Mouse (Mus musculus): ENCODE results near the gene Olfr461.
"Not testable (repeated sequence)": the region's sequence is repeated elsewhere in the genome, so short reads cannot be mapped to it uniquely, and the experiment has no call there.

Olfr461 gene

DNA sequence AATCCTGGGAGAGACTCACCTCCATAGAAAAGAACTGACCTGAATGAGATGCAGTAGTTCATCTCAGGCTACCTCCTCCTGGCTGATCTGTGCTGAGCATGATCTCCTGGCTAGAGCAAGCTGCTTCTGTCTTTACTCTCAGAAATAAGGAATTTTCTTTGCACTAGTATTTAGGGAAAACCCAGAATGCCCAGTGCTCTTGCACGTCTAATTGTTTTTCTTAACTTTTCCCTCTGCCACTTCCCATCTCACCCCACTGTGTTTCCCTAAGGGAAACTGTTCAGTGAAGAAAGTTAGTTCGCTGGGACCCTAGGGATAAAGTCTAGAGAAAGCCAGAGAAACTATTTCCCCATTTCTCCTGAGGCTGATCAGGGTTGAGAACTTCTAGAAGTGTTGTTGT is at the start of gene Olfr461:
TSS of gene Olfr461 (minus strand) at position 101 of the 400 bp plus-strand sequence.
- DNase-seq (ENCODE audit: low spot score in 2 of 2), result no peak

DNA sequence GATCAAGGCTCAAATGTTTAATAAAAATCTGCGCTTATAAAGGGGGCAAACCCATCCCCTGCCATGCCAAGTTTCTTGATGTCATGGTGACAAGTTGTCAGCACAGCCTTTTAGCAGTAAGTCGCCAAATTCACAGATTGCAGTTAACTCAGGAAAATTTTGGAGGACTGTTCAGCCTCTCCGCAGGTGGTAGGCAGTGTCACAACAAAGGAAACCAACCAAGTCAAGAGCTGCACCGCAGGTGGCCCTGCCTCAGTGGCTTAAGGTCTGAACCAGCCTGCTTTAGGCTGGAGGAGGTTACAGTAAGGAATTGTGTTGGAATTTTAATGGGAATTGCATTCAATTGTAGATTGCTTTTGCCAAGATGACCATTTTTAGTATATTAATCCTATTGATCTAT is 43.7 kb upstream of the Olfr461 start:
- DNase-seq (ENCODE audit: low spot score in 2 of 2), result not testable (repeated sequence)

DNA sequence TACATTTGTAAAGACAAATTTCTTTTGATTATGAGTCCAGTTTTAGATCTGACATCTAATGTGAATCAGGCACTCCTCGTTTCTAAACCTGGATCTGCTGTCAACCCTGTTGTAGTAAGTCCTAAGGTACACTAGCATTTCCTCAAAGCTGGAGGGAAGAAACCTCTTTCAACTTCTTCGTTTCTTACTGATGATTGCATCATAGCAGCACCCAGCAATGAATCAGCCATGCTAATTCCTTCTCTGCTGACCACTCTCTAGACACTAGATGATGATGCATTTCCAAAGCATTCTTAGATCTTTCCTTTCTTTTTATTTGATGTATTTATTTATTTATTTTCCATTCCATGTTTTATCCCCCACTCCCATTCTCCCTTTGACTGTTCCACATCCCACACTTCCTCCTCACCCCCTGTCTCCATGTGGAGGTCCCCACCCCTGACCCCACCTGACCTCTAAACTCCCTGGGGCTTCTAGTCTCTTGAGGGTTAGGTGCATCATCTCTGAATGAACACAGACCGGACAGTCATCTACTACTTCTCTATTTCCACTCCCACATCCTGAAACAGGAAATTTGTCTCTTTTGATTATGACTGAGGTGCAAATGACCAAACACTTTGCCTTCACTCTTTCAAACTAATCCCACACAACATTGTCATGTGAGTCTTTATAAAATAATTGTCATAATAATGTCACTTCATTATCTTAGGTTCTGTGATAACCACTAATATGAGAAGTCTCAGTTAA is 40.1 kb upstream of the Olfr461 start:
- no peak for DNase-seq (ENCODE audit: low spot score in 2 of 2)

DNA sequence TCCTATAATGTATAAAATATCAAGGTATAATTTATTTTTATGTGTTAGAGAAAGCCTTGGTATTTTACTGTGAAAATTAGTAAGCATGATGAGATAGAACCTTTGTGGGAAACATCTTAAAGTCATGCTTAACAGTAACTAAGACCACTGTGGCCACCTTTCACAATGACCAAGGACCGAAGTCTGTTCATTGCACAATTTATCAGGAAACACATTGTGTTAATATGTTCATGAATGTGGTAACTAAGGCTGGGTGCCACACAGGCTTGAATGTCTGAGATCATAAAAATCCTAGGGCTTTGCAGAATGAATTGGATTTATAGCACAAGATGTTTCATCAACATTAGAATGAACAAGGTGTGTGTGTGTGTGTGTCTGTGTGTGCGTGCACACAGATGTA is 33.5 kb upstream of the Olfr461 start:
- DNase-seq (ENCODE audit: low spot score in 2 of 2), result no peak

DNA sequence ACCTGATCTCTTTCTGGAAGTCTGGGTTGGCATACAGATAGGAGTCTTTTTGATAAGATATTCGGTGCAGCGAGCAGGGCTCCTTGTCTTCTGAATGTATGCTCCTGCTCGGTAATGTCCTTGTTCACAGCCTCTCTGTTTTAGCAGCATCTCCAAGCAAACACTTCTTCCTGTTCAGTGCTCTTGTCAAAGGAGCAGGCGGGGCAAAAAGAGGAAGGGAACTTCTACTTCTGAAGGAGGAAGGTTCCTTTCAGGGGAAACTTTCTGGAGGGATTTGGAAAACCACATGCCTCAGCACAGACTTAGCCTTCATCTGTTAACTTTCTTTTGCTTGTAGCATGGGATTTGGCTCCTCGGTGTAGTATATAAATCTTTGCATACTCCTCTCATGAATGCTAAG is 30.8 kb upstream of the Olfr461 start, which contains the start of gene Clec5a:
TSS of gene Clec5a (minus strand) at position 177 of the 400 bp plus-strand sequence.
- DNase-seq (ENCODE audit: low spot score in 2 of 2), result no peak

DNA sequence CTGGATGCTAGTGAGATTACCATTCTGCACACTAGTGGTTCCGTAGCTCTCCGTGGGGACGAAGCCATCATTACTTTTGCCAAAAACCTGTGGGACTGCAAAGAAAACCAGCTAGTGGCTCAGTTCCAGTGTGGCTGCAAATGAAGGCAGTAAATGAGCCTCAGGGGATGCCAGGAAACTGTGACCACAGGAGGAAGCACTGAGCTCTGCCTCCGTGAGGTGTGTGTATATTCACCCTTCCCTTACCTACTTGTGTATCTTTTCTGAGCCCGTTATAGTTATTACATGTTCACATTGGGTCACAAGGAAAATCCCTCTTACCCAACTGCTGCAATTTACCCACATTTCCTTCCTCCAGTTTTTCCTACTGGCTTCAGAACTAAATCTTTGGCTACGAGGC is 29.5 kb upstream of the Olfr461 start:
- no peak for DNase-seq (ENCODE audit: low spot score in 2 of 2)

DNA sequence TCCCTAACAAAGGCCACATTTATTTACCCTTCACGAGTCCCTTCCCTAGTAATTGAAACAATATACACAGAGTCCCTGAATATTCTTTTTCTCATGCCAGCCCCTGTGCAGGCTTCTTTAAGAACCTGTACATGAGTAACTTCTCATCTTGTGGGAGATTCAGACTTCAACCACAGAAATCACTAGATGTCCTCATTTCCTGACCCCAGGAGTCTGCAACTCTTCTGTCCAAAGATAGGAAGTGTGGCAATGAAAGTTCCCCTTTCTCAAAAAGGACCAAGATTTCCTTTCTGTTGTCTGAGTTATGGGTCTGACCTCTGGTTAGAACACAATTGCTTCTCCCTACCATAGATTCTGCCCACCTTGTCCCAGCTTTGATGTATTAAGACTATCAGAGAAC is 21.5 kb upstream of the Olfr461 start:
- DNase-seq (ENCODE audit: low spot score in 2 of 2), result no peak

DNA sequence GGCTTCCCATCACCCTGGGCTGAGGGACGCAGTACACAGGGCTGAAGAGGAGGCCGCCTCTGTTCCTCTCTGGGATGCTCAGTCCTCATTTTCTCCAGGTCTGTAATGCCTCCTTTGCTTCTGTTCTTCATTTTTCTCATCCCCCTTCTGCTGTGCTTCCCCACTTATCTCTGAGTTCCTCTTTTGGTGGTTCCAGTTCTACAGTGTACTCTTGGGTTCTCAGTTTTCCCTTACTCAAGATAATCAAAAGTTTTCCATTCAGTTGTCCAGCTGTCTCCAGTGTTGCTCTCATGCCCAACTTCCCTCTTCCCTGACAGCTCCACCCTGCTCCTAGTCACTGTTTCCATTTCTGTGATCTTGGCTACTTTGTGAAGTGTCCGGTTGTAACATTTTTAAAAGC is 18.8 kb upstream of the Olfr461 start:
- DNase-seq (ENCODE audit: low spot score in 2 of 2), result no peak

DNA sequence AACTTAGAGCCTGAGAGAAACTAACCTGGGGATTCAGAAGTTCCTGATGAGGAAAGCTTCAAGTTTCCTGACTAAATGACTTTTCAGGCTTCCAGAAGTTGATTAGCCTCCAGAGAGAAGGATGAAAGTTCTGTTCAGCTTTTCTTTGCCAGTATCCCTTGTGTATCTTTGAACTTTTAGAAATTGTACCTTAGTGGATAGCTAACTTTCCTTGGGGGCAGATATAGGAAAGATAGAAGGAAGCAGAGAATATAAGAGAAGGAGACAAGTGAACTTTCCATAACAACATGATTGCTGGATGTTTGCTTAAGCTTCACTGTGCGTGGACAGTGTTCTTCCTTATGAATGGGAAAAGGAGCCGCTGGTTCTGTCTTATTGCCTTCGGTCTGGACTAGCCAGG is 14.3 kb upstream of the Olfr461 start, which contains the start of gene Olfr460:
TSS of gene Olfr460 (plus strand) at position 301 of the 400 bp plus-strand sequence.
- no peak for DNase-seq (ENCODE audit: low spot score in 2 of 2)

DNA sequence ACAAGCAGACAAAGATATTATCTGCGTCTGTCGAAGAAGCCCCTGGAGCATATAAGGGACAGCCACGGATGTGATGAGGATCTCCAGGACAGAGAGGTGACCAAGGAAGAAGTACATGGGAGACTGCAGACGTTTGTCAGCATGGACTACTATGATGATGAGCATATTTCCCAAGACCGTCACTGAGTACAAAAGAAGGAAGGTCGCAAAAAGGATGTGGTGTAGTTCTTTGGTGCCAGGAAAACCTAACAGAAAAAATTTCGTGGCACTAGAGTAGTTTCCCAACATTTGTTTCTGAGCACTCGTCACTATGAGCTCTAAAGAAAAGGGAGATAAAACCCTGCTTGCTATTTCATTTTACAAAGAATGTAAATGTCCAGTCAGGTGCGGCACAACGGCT is 10.2 kb downstream of the Olfr461 start:
- no peak for DNase-seq (ENCODE audit: low spot score in 2 of 2)

DNA sequence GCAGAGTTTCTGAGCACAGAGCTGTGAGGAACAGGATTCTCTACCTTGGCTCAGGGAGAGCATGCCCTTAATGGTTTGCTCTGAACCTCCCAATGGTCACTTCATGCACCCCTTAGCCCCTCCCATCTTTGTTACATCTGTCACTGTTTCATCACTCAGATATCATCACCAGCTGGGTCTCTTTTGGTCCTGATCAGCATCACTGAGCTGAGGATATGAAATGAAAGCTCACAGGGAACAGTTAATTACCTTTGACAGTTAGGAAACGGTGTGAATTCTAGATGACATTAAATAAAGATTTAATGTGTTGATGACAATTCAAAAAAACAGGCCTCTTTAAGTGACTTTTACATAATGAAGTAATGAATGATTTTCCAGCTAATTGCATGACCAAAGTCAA is 35.4 kb downstream of the Olfr461 start, which contains the start of gene Prss37:
TSS of gene Prss37 (minus strand) at position 101 of the 400 bp plus-strand sequence.
- no peak for DNase-seq (ENCODE audit: low spot score in 2 of 2)

DNA sequence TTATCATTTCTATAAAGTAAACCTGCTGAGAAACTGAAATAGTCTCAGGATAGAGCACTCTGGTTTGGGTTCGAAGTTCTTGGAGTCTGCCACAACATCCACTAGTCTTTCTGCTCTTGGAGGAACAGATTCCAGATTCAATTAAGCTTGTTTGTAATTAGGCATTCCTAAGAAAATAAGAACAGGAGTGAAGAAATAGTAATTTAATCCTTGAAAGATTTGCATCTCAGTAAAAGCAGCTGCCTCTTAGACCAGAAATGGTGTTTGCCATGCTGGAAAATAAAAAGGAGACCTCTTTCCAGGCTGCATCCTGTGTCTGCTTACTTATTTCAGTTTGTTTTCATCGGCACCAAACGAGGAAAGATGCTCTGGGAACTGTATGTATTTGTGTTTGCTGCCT is 61.6 kb downstream of the Olfr461 start, which contains the start of gene Tas2r108:
TSS of gene Tas2r108 (plus strand) at position 301 of the 400 bp plus-strand sequence.
- DNase-seq (ENCODE audit: low spot score in 2 of 2), result no peak

All from frontal cortex, postnatal 36 days (tissue).